Comparison of ENCODE assay signal across 8 mouse cellular contexts in genomic region chr11:52396597-52397188, GRCm38 (mm10). TPM values are rescaled to one million over a fixed set of nuclear protein-coding genes. Genes with fewer than 3 reads are reported as not detected.
DNase-seq lines count a peak whose midpoint lies in the region; ATAC-seq and TF ChIP-seq lines count a peak whose summit lies in the region.

No protein-coding gene starts in this region.

- peaks cover 53% of the 10 kb centered on the region for H3K79me2 ChIP-seq in myocyte (ENCODE audit: control insufficient read depth, insufficient read depth)

- H3ac ChIP-seq in myocyte (ENCODE audit: control insufficient read depth, insufficient read length) = peak overlapping the region; percentile 45

- peak overlapping the region; percentile 87 for H3K9ac ChIP-seq in kidney, embryonic 14.5 days (ENCODE audit: low read depth, low read length)

- DNase-seq in kidney, adult 9 months = no peak
- peak; percentile 80 for DNase-seq in R1 (ENCODE audit: low read depth, low spot score)
- DNase-seq in forebrain, embryonic 10.5 days (ENCODE audit: extremely low spot score, low spot score) = no peak
- peak; percentile 9 for DNase-seq in liver
- DNase-seq in spleen, adult 18-20 months = no peak
- DNase-seq in adrenal gland, postnatal 10 days = no peak

- WGBS in kidney, embryonic 14.5 days = under 1% methylated on average over 33 of the region's 33 CpGs
- 2% methylated on average over 33 of the region's 33 CpGs for WGBS in forebrain, embryonic 10.5 days

- H3K4me2 ChIP-seq in kidney, embryonic 14.5 days (replicated peaks; ENCODE audit: low read depth, low read length) = peak overlapping the region; percentile 69
- peak overlapping the region; percentile 77 for H3K4me2 ChIP-seq in myocyte (ENCODE audit: low read depth)

- H3K36me3 ChIP-seq in kidney, embryonic 14.5 days (ENCODE audit: control insufficient read depth, insufficient read depth, low read length) = peaks cover 2% of the 10 kb centered on the region; the same call in 1 of the 2 replicates
- peaks cover 29% of the 10 kb centered on the region for H3K36me3 ChIP-seq in forebrain, embryonic 10.5 days (replicated peaks)
- H3K36me3 ChIP-seq in myocyte (ENCODE audit: control insufficient read depth, insufficient read depth) = no peaks in the 10 kb centered on the region

- 0 out of 2 replicates have a peak, but pooled peaks cover 2% of the 10 kb centered on the region for H3K9me3 ChIP-seq in kidney, embryonic 14.5 days (ENCODE audit: control insufficient read depth, low read length)
- H3K9me3 ChIP-seq in forebrain, embryonic 10.5 days = peaks cover 4% of the 10 kb centered on the region; the same call in 1 of the 2 replicates

- TF ChIP-seq POLR2A in myocyte (IDR thresholded peaks at IDR 0.05; ENCODE audit: insufficient read length, low read depth) = no peak

- no peaks in the 10 kb centered on the region for H3K27me3 ChIP-seq in kidney, embryonic 14.5 days (ENCODE audit: control insufficient read depth, insufficient read depth, low read length)
- H3K27me3 ChIP-seq in forebrain, embryonic 10.5 days (ENCODE audit: poor library complexity, severe bottlenecking) = no peaks in the 10 kb centered on the region
- H3K27me3 ChIP-seq in myocyte (ENCODE audit: control insufficient read depth, insufficient read depth, insufficient read length) = no peaks in the 10 kb centered on the region

- H3K4me1 ChIP-seq in kidney, embryonic 14.5 days (ENCODE audit: control insufficient read depth, insufficient read depth, low read length) = peaks cover 7% of the 10 kb centered on the region; the same call in 1 of the 2 replicates
- peaks cover 25% of the 10 kb centered on the region; the same call in 1 of the 2 replicates for H3K4me1 ChIP-seq in forebrain, embryonic 10.5 days

- peak overlapping the region; percentile 84 for H3K27ac ChIP-seq in kidney, embryonic 14.5 days (ENCODE audit: low read depth, low read length)
- peak overlapping the region; percentile 98 for H3K27ac ChIP-seq in forebrain, embryonic 10.5 days

- H3K4me3 ChIP-seq in kidney, embryonic 14.5 days (ENCODE audit: low read length) = peak overlapping the region; percentile 76
- H3K4me3 ChIP-seq in forebrain, embryonic 10.5 days = peak overlapping the region; percentile 92
- peak overlapping the region; percentile 86 for H3K4me3 ChIP-seq in myocyte

- peak; percentile 82 for ATAC-seq in kidney, embryonic 14.5 days (ENCODE audit: low FRiP score, low TSS enrichment)

TF ChIP-seq in myocyte, 11 proteins besides CTCF, POLR2A, EP300 and RAD21:
- TF ChIP-seq MAX (IDR thresholded peaks at IDR 0.05; ENCODE audit: low read depth) (no peak), MYOD1 (IDR thresholded peaks at IDR 0.05; ENCODE audit: control insufficient read depth in 1 of 3, insufficient read length in 2 of 3, low read depth in 2 of 3) (no peak), SRF (IDR thresholded peaks at IDR 0.05; ENCODE audit: control insufficient read depth, insufficient read length, low read depth) (no peak), TCF3 (IDR thresholded peaks at IDR 0.05; ENCODE audit: insufficient read length, low read depth) (no peak), TCF12 (IDR thresholded peaks at IDR 0.05; ENCODE audit: insufficient read depth, poor library complexity, severe bottlenecking) (no peak), USF1 (IDR thresholded peaks at IDR 0.05; ENCODE audit: low read depth) (no peak)
TF ChIP-seq in myocyte: peak in this region for 0.

RNA-seq across cellular contexts. Expression of gene 9530068E07Rik, which starts 0.5 kb away (rescaled TPM):
- polyA plus RNA-seq in kidney, embryonic 14.5 days (2014; fragmentation: Nextera tagmentation; extraction: Ambion mirVana) = 139 and 234 TPM in 2 replicates
- 161 and 165 TPM in 2 replicates for polyA plus RNA-seq in forebrain, embryonic 10.5 days (2016; fragmentation: Nextera tagmentation; extraction: Ambion mirVana)
- 151 TPM for polyA plus RNA-seq in myocyte (2012; fragmentation: generic; extraction: Trizol)
- 100 to 1,000 TPM; 137 to 139 TPM for total RNA-seq in adrenal gland, postnatal 10 days (2021)

RNA-seq across cellular contexts. Expression of gene Vdac1, which starts 36.0 kb away (rescaled TPM):
- 265 and 284 TPM in 2 replicates for polyA plus RNA-seq in kidney, embryonic 14.5 days (2014; fragmentation: Nextera tagmentation; extraction: Ambion mirVana)
- 214 and 224 TPM in 2 replicates for polyA plus RNA-seq in forebrain, embryonic 10.5 days (2016; fragmentation: Nextera tagmentation; extraction: Ambion mirVana)
- polyA plus RNA-seq in myocyte (2012; fragmentation: generic; extraction: Trizol) = 342 TPM
- 100 to 1,000 TPM; 330 to 403 TPM for total RNA-seq in adrenal gland, postnatal 10 days (2021)

Comparison
In these comparisons a context has a peak if more than half of its experiments do, and no peak if none do; other contexts are left out.
1. DNase-seq: peak in R1 (single experiment) and liver (single experiment); none in kidney, adult 9 months (single experiment), forebrain, embryonic 10.5 days (single experiment), spleen, adult 18-20 months (0 of 2) and adrenal gland, postnatal 10 days (single experiment).
2. Peak in every context shown above with its lines, with median percentiles within 50 percentile points of each other: H3K4me3 ChIP-seq.